Mouse (Mus musculus) liver, embryonic 11.5 days (tissue): Measurements from ENCODE around the gene Gla. TPM values are rescaled to one million over a fixed set of nuclear protein-coding genes. Genes with fewer than 3 reads are reported as not detected.
"Not testable (repeated sequence)": the region's sequence is repeated elsewhere in the genome, so short reads cannot be mapped to it uniquely, and the experiment has no call there.

Experiments
- ATAC-seq: fragments of 200-750 bp; cut with Nextera tagmentation; replicated peaks from 2 replicates; pipeline ENCODE4 v1.8.0; 2017; ENCODE audit warnings: moderate number of reproducible peaks, mild to moderate bottlenecking, moderate TSS enrichment, moderate library complexity; ENCODE audit not compliant: low FRiP score
- DNase-seq: peaks from one replicate; pipeline ENCODE4 v3.0.0-alpha.2; 2017; ENCODE audit warnings: low spot score
- H3K27ac ChIP-seq: fragments of 300-500 bp; sonication (generic); 2 replicates; pipeline ENCODE4 v1.5.1; 2014; ENCODE audit warnings: mild to moderate bottlenecking, low read depth, low read length, control low read depth
- H3K27me3 ChIP-seq: fragments of 300-500 bp; sonication (generic); replicated peaks from 2 replicates; pipeline ENCODE4 v1.6.1; 2014; ENCODE audit warnings: low read length, mixed read lengths; ENCODE audit not compliant: control insufficient read depth, insufficient read depth
- H3K36me3 ChIP-seq: fragments of 300-500 bp; sonication (generic); 2 replicates; pipeline ENCODE4 v1.6.1; 2014; ENCODE audit warnings: mild to moderate bottlenecking, low read length, moderate library complexity, mixed read lengths; ENCODE audit not compliant: control insufficient read depth, insufficient read depth
- H3K4me1 ChIP-seq: fragments of 300-500 bp; sonication (generic); replicated peaks from 2 replicates; pipeline ENCODE4 v1.6.1; 2014; ENCODE audit warnings: low read length, mixed read lengths; ENCODE audit not compliant: control insufficient read depth, insufficient read depth
- H3K4me2 ChIP-seq: fragments of 300-500 bp; sonication (generic); 2 replicates; pipeline ENCODE4 v1.6.1; 2014; ENCODE audit warnings: mild to moderate bottlenecking, control low read depth, moderate library complexity
- H3K4me3 ChIP-seq: fragments of 300-500 bp; sonication (generic); 2 replicates; pipeline ENCODE4 v1.5.1; 2014; ENCODE audit warnings: low read depth, low read length, control low read depth
- H3K9ac ChIP-seq: fragments of 300-500 bp; sonication (generic); 2 replicates; pipeline ENCODE4 v1.6.1; 2014; ENCODE audit warnings: low read depth, low read length, control low read depth
- H3K9me3 ChIP-seq: fragments of 300-500 bp; sonication (generic); 2 replicates; pipeline ENCODE4 v1.6.1; 2016; ENCODE audit warnings: low read length, inconsistent platforms, mixed read lengths; ENCODE audit not compliant: control insufficient read depth
- WGBS: fragments of 180-500 bp; shearing (Covaris S2); extraction: QIAGEN DNeasy Blood & Tissue Kit; methylation state at CpG from one replicate; pipeline ENCODE4 v1.1.7; 2014; 5-methylcytosine and 5-hydroxymethylcytosine counted together
- polyA plus RNA-seq: library from polyadenylated mRNA; unstranded; fragments of >200 nt; fragmentation: Nextera tagmentation; extraction: Ambion mirVana; gene quantifications from 2 replicates; pipeline ENCODE4 v1.2.1, GENCODE M21; 2014

Gla gene
- polyA plus RNA-seq, 1 experiment from 2014 or later = 8.9 TPM

DNA sequence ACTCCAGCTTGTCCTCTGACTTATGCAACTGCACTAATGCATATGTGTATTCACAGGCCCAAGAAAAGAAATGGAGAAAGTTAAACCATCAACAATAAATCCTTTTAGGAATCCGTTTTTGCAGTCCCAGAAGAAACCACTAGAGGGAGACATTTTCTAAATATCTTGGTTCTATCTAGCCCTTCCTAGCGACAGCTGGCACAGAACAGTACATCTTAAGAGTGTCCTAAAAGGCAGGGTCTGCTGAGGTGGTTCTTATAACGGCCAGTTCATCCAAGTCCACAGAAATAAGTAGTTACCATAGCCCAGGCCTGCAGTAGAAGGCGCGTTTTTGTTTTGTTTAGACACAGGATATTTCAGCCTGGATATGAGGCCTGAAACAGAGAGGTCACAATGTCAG lies 50.0 kb downstream of the Gla start:
- Histone ChIP-seq H3K9me3 (no peaks in the 10 kb centered on the region), H3K4me3 (no peak overlapping the region), H3K4me2 (no peak overlapping the region), H3K36me3 (no peaks in the 10 kb centered on the region; the same call in 1 of the 2 replicates), H3K27ac (no peak overlapping the region), H3K4me1 (no peaks in the 10 kb centered on the region), H3K9ac (no peak overlapping the region), H3K27me3 (no peaks in the 10 kb centered on the region)
- 21% methylated on average over 5 of the region's 5 CpGs for WGBS
- ATAC-seq (no peak), DNase-seq (no peak)

DNA sequence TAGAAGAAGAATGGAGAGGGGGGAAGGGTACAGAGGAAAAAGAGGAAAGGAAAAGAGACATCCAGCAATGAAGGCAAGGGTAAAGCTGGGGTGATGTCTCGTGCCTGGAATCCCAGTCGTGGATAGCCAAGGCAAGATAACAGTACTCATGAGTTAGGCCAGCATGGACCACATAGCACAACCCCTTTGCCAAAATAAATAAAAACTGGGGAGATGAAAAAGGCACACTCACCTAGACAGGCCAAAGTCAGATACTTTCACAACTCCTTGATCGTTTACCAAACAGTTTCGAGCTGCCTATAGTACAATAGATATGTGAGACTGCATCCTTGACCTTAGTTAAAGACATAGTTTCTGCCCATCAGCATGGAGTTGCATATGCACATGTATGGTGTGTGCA lies 53.6 kb downstream of the Gla start:
- no peaks in the 10 kb centered on the region; the same call in 1 of the 2 replicates for H3K36me3 ChIP-seq
- H3K4me1 ChIP-seq = no peaks in the 10 kb centered on the region
- H3K4me3 ChIP-seq = no peak overlapping the region
- H3K27ac ChIP-seq = no peak overlapping the region
- ATAC-seq (no peak), DNase-seq (no peak)
- H3K9ac ChIP-seq = no peak overlapping the region
- no peak overlapping the region for H3K4me2 ChIP-seq
- WGBS = 82% methylated on average over 4 of the region's 4 CpGs
- no peaks in the 10 kb centered on the region for H3K9me3 ChIP-seq
- H3K27me3 ChIP-seq = no peaks in the 10 kb centered on the region

DNA sequence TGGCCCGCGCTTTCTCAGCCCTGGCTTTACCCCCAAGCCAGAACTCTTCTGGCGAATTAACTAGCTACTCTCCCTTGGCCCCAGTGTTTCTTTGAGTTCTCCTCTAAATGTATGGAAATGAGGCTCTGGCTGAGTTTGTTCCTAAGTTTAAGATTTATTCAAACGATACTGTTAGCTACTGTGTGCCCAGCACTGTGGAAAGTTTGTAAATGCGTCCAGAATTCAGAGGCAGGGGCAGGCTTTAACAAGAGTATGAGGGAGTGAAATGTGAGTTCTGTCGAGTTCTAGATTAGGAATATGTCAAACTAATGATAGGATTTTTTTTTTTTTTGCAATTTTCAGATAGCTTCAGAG lies 59.0 kb downstream of the Gla start:
- H3K27ac ChIP-seq = peak overlapping the region; percentile 75
- WGBS = 12% methylated on average over 6 of the region's 6 CpGs
- H3K27me3 ChIP-seq = no peaks in the 10 kb centered on the region
- H3K9me3 ChIP-seq = no peaks in the 10 kb centered on the region
- peaks cover under 1% of the 10 kb centered on the region; the same call in 1 of the 2 replicates for H3K36me3 ChIP-seq
- H3K9ac ChIP-seq = peak overlapping the region; percentile 78
- DNase-seq (no peak), ATAC-seq (peak; percentile 16)
- H3K4me1 ChIP-seq = no peaks in the 10 kb centered on the region
- H3K4me2 ChIP-seq = peak overlapping the region; percentile 52
- H3K4me3 ChIP-seq = peak overlapping the region; percentile 63

DNA sequence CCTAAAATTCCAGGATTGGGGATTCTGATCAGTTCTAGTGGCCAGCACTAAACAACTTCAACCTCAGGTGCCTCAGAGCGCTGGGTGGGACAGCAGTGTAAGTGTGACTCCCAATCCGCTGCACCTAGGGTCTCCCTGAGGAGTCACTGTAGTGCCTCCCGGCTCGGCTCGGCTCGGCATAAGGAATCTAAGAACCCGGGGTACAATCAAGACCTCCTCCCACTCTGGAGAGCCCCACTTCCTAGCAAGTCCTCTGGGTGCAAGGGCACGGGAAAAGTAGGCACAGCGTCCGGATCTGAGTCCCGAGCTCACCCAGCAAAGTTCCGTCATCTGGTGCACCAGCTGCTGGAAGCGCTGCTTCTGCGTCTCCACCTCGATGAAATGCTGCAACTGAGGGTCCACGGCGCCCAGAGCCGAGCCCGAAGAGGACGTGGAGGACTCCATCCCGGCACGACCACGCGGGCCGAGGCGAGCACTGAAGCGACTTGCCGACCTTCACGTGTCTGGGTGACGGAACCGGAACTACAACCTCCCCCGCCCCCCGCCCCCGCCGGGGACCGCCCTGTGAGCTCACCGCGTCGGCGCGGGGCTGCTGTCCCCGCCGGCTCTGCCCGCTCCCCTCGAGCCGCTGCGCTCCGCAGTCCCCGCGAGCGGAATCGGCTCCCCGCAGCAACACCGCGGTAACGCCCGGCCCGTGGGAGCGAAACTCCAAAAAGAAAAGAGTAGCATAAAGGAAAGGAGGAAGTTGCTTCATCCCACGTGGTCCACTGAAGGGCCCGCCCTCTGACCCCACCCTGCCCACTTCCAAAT lies 59.6 kb downstream of the Gla start, which contains the start of gene Timm8a1:
TSS of gene Timm8a1 (minus strand) at position 721 of the 810 bp plus-strand sequence.
- peak within 1 kb of the TSS; percentile 78 for H3K9ac ChIP-seq
- H3K27ac ChIP-seq = peak within 1 kb of the TSS; percentile 75
- H3K9me3 ChIP-seq = no peaks in the 10 kb centered on the region
- 26% methylated on average over 43 of the region's 61 CpGs for WGBS
- peak; percentile 90 for ATAC-seq
- no peaks in the 10 kb centered on the region for H3K4me1 ChIP-seq
- DNase-seq = peak; percentile 76
- peaks cover 5% of the 10 kb centered on the region; the same call in 1 of the 2 replicates for H3K36me3 ChIP-seq
- H3K4me3 ChIP-seq = peak within 1 kb of the TSS; percentile 63
- H3K4me2 ChIP-seq = peak within 1 kb of the TSS; percentile 58
- H3K27me3 ChIP-seq = no peaks in the 10 kb centered on the region

DNA sequence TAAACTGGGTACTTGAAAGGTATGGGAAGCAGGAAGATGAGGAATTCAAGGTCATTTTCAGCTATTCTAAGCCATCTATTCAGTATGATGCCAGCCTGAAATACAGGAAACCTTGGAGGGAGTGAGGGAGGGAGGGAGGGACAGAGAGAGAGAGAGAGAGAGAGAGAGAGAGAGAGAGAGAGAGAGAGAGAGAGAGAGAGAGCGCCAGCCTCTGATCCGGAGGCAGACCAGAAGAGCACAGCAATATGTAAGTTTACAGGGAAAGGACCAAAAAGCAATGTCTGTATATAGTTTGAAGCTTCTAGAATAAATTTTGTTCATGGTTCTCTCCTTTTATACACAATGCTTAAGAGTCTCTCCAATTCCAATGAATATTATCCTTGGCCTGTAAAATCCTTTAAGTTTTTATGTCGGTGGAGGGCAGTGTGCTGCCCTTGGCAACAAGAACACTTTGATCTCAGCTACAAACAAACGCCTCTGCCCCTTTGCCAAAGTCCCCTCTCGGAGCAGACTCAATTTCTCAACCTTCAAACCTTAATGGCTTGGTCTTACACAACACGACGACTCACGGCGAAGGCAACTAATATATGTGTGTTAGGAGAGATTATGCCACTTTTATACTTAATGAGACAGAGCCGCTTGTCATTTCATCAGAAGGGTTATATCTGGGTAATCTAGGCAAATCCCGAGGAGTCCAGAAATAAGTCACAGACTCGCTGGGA lies 60.4 kb downstream of the Gla start:
- H3K27ac ChIP-seq = peak overlapping the region; percentile 75
- DNase-seq (no peak), ATAC-seq (no peak)
- WGBS = 25% methylated on average over 12 of the region's 12 CpGs
- H3K4me1 ChIP-seq = no peaks in the 10 kb centered on the region
- no peaks in the 10 kb centered on the region for H3K9me3 ChIP-seq
- peaks cover 5% of the 10 kb centered on the region; the same call in 1 of the 2 replicates for H3K36me3 ChIP-seq
- H3K4me3 ChIP-seq = peak overlapping the region; percentile 63
- H3K27me3 ChIP-seq = no peaks in the 10 kb centered on the region
- H3K4me2 ChIP-seq = peak overlapping the region; percentile 58
- H3K9ac ChIP-seq = peak overlapping the region; percentile 78

DNA sequence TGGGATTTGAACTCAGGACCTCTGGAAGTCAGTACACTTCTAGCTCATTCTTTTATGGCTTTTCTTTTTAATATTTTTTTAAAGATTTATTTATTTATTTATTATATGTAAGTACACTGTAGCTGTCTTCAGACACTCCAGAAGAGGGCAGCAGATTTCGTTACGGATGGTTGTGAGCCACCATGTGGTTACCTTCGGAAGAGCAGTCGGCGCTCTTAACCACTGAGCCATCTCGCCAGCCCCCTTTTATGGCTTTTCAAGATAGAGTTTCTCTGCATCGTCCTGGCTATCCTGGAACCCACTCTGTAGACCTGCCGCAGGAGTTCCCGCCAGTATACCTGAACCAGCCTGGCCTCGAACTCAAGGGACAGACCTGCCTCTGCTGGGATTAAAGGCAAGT lies 61.1 kb downstream of the Gla start:
- not testable (repeated sequence) for H3K4me1 ChIP-seq, H3K9me3 ChIP-seq, H3K36me3 ChIP-seq, H3K27ac ChIP-seq, H3K27me3 ChIP-seq
- ATAC-seq (peak; percentile 54), DNase-seq (peak; percentile 31)
- peak overlapping the region; percentile 58 for H3K4me2 ChIP-seq
- H3K4me3 ChIP-seq = peak overlapping the region; percentile 63
- WGBS = 47% methylated on average over 10 of the region's 10 CpGs
- peak overlapping the region; percentile 78 for H3K9ac ChIP-seq

Other genes with a start within 250 kb of the Gla start
- gene Drp2, start 196.6 kb downstream of the Gla start, polyA plus RNA-seq = 0.42 and 0.52 TPM in 2 replicates
- not detected in 2 replicates for gene Taf7l, start 124.6 kb downstream of the Gla start, polyA plus RNA-seq
- gene Timm8a1, start 59.3 kb downstream of the Gla start, polyA plus RNA-seq = 194 and 200 TPM in 2 replicates
- gene Btk, start 17.6 kb downstream of the Gla start, polyA plus RNA-seq = 40.2 and 43.5 TPM in 2 replicates
- 539 and 608 TPM in 2 replicates for gene Rpl36a, start 15.5 kb downstream of the Gla start, polyA plus RNA-seq
- 134 and 153 TPM in 2 replicates for gene Hnrnph2, start 54 bp upstream of the Gla start, polyA plus RNA-seq
- gene Armcx4, start 85.4 kb upstream of the Gla start, polyA plus RNA-seq = 1.5 TPM in 2 replicates
- 21.3 TPM in 2 replicates for gene Armcx1, start 116.8 kb upstream of the Gla start, polyA plus RNA-seq
- gene Armcx6, start 150.3 kb upstream of the Gla start, polyA plus RNA-seq = 13.3 and 15.2 TPM in 2 replicates
- gene Armcx3, start 155.5 kb upstream of the Gla start, polyA plus RNA-seq = 34.8 and 42.2 TPM in 2 replicates
- 39.5 and 40.7 TPM in 2 replicates for gene Armcx2, start 208.1 kb upstream of the Gla start, polyA plus RNA-seq